Mouse (Mus musculus) thymus, adult 18-20 months (tissue): ENCODE measurements around the gene Kdm2a.

ENCODE experiments used
- DNase-seq, 2 experiments: peaks; one replicate each; pipeline ENCODE4 v3.0.0; 2022; ENCODE audit warnings: mixed read lengths in 2 of 2

Kdm2a gene

GRCm38 (mm10) chr19:4397798-4398629, at the start of gene Kdm2a:
Gene Kdm2a, minus strand, starts transcription at chr19:4398285.
- peak; percentile 42 to 57 for DNase-seq

GRCm38 (mm10) chr19:4447445-4447844, 49.4 kb upstream of the Kdm2a start:
- no peak for DNase-seq

GRCm38 (mm10) chr19:4446661-4447420, 48.8 kb upstream of the Kdm2a start:
- DNase-seq = no peak

GRCm38 (mm10) chr19:4442408-4442807, 44.3 kb upstream of the Kdm2a start:
- DNase-seq = peak in 1 of 2 experiments; percentile 17

- DNase-seq = no peak
Measured at GRCm38 (mm10) chr19:4441621-4442161, 43.6 kb upstream of the Kdm2a start.

GRCm38 (mm10) chr19:4441090-4441591, 43.1 kb upstream of the Kdm2a start:
- DNase-seq = peak in 1 of 2 experiments; percentile 11

- no peak for DNase-seq
Measured at GRCm38 (mm10) chr19:4440222-4440621, 42.1 kb upstream of the Kdm2a start.

- DNase-seq = no peak
Measured at GRCm38 (mm10) chr19:4439161-4439801, 41.2 kb upstream of the Kdm2a start, which contains the start of gene Rhod. Gene Rhod, minus strand, starts transcription at chr19:4439432.

- DNase-seq = no peak
Measured at GRCm38 (mm10) chr19:4438791-4439160, 40.7 kb upstream of the Kdm2a start.

- DNase-seq = no peak
Measured at GRCm38 (mm10) chr19:4437886-4438285, 39.8 kb upstream of the Kdm2a start.

GRCm38 (mm10) chr19:4436254-4436653, 38.2 kb upstream of the Kdm2a start:
- DNase-seq = no peak

- no peak for DNase-seq
Measured at GRCm38 (mm10) chr19:4434999-4435398, 36.9 kb upstream of the Kdm2a start.

- no peak for DNase-seq
Measured at GRCm38 (mm10) chr19:4433756-4434155, 35.7 kb upstream of the Kdm2a start.

GRCm38 (mm10) chr19:4430091-4430620, 32.1 kb upstream of the Kdm2a start:
- no peak for DNase-seq

- DNase-seq = no peak
Measured at GRCm38 (mm10) chr19:4425610-4426366, 27.7 kb upstream of the Kdm2a start.

- DNase-seq = no peak
Measured at GRCm38 (mm10) chr19:4423021-4423420, 24.9 kb upstream of the Kdm2a start.

- DNase-seq = no peak
Measured at GRCm38 (mm10) chr19:4422581-4422980, 24.5 kb upstream of the Kdm2a start.

- DNase-seq = no peak
Measured at GRCm38 (mm10) chr19:4420153-4420910, 22.2 kb upstream of the Kdm2a start.

- DNase-seq = no peak
Measured at GRCm38 (mm10) chr19:4419711-4420110, 21.6 kb upstream of the Kdm2a start.

- no peak for DNase-seq
Measured at GRCm38 (mm10) chr19:4417713-4418112, 19.6 kb upstream of the Kdm2a start.

GRCm38 (mm10) chr19:4417183-4417582, 19.1 kb upstream of the Kdm2a start:
- peak in 1 of 2 experiments; percentile 38 for DNase-seq
